Mouse (Mus musculus) lung, postnatal 0 days (tissue): ENCODE results near the gene Zfp330. TPM values are rescaled to one million over a fixed set of nuclear protein-coding genes. Genes with fewer than 3 reads are reported as not detected.

Source experiments
- ATAC-seq: fragments of 200-750 bp; cut with Nextera tagmentation; 2 replicates; pipeline ENCODE4 v1.8.0; 2017; ENCODE audit warnings: moderate library complexity
- DNase-seq: peaks from one replicate; pipeline ENCODE4 v3.0.0-alpha.2; 2016; ENCODE audit warnings: low spot score
- H3K27ac ChIP-seq: fragments of 300-500 bp; sonication (generic); 2 replicates; pipeline ENCODE4 v1.5.1; 2014; ENCODE audit warnings: antibody characterized with exemption, mild to moderate bottlenecking, low read length, mixed read lengths
- H3K27me3 ChIP-seq: fragments of 300-500 bp; sonication (generic); replicated peaks from 2 replicates; pipeline ENCODE4 v1.6.1; 2014; ENCODE audit warnings: low read length, mixed read lengths; ENCODE audit not compliant: insufficient read depth
- H3K36me3 ChIP-seq: fragments of 300-500 bp; sonication (generic); 2 replicates; pipeline ENCODE4 v1.6.1; 2014; ENCODE audit warnings: low read length, mixed read lengths; ENCODE audit not compliant: insufficient read depth
- H3K4me1 ChIP-seq: fragments of 300-500 bp; sonication (generic); 2 replicates; pipeline ENCODE4 v1.6.1; 2014; ENCODE audit warnings: antibody characterized with exemption, low read depth, low read length, mixed read lengths; ENCODE audit not compliant: insufficient read depth
- H3K4me2 ChIP-seq: fragments of 300-500 bp; sonication (generic); replicated peaks from 2 replicates; pipeline ENCODE4 v1.6.1; 2014; ENCODE audit warnings: low read depth, mild to moderate bottlenecking, low read length, moderate library complexity, mixed read lengths
- H3K4me3 ChIP-seq: fragments of 300-500 bp; sonication (generic); 2 replicates; pipeline ENCODE4 v1.5.1; 2014; ENCODE audit warnings: low read depth, low read length
- H3K9ac ChIP-seq: fragments of 300-500 bp; sonication (generic); replicated peaks from 2 replicates; pipeline ENCODE4 v1.6.1; 2014; ENCODE audit warnings: low read depth, mild to moderate bottlenecking
- H3K9me3 ChIP-seq: fragments of 300-500 bp; sonication (generic); 2 replicates; pipeline ENCODE4 v1.6.1; 2016; ENCODE audit warnings: low read length, mixed read lengths
- CTCF ChIP-seq: IDR thresholded peaks from 2 replicates; pipeline ENCODE4 v1.5.1; 2016; ENCODE audit warnings: antibody characterized with exemption, mild to moderate bottlenecking
- EP300 ChIP-seq: IDR thresholded peaks from 2 replicates; pipeline ENCODE4 v1.6.1; 2016; ENCODE audit warnings: antibody characterized with exemption, mild to moderate bottlenecking, control low read depth
- WGBS: fragments of 180-500 bp; shearing (Covaris S2); extraction: QIAGEN DNeasy Blood & Tissue Kit; methylation state at CpG from one replicate; pipeline ENCODE4 v1.1.7; 2014; 5-methylcytosine and 5-hydroxymethylcytosine counted together
- polyA plus RNA-seq: library from polyadenylated mRNA; unstranded; fragments of >200 nt; fragmentation: Nextera tagmentation; extraction: Ambion mirVana; gene quantifications from 2 replicates; pipeline ENCODE4 v1.2.1, GENCODE M21; 2015

Gene Zfp330
- polyA plus RNA-seq, 1 experiment from 2014 or later: 39.4 TPM

GRCm38 (mm10) chr8:82759071-82759470 is 14.9 kb downstream of the Zfp330 start:
- no peak overlapping the region for H3K4me2 ChIP-seq
- WGBS: 28% methylated on average over 2 of the region's 2 CpGs
- peaks cover 5% of the 10 kb centered on the region; the same call in 1 of the 2 replicates for H3K36me3 ChIP-seq
- no peak for ATAC-seq
- no peak overlapping the region for H3K4me3 ChIP-seq
- no peaks in the 10 kb centered on the region for H3K27me3 ChIP-seq
- H3K9me3 ChIP-seq: no peaks in the 10 kb centered on the region
- H3K4me1 ChIP-seq: no peaks in the 10 kb centered on the region
- no peak overlapping the region for H3K27ac ChIP-seq
- H3K9ac ChIP-seq: no peak overlapping the region
- no peak for DNase-seq
- TF ChIP-seq CTCF: no peak
- no peak for TF ChIP-seq EP300

GRCm38 (mm10) chr8:82754946-82755345 is 19.0 kb downstream of the Zfp330 start:
- WGBS: 92% methylated on average over 14 of the region's 14 CpGs
- Histone ChIP-seq H3K4me1 (no peaks in the 10 kb centered on the region), H3K36me3 (no peaks in the 10 kb centered on the region), H3K27me3 (no peaks in the 10 kb centered on the region), H3K9me3 (no peaks in the 10 kb centered on the region), H3K4me3 (no peak overlapping the region), H3K4me2 (no peak overlapping the region), H3K9ac (no peak overlapping the region), H3K27ac (no peak overlapping the region)
- TF ChIP-seq CTCF (no peak), EP300 (no peak)
- ATAC-seq (no peak), DNase-seq (no peak)

GRCm38 (mm10) chr8:82746617-82747016 is 27.3 kb downstream of the Zfp330 start:
- H3K27ac ChIP-seq: no peak overlapping the region
- H3K4me3 ChIP-seq: no peak overlapping the region
- TF ChIP-seq EP300 (no peak), CTCF (no peak)
- no peak overlapping the region for H3K4me2 ChIP-seq
- DNase-seq (no peak), ATAC-seq (no peak)
- no peaks in the 10 kb centered on the region for H3K9me3 ChIP-seq
- no peaks in the 10 kb centered on the region for H3K4me1 ChIP-seq
- H3K27me3 ChIP-seq: no peaks in the 10 kb centered on the region
- no peak overlapping the region for H3K9ac ChIP-seq
- H3K36me3 ChIP-seq: no peaks in the 10 kb centered on the region

GRCm38 (mm10) chr8:82743905-82744904 is 29.8 kb downstream of the Zfp330 start:
- Histone ChIP-seq H3K27ac (no peak overlapping the region), H3K27me3 (no peaks in the 10 kb centered on the region), H3K4me3 (no peak overlapping the region), H3K9ac (no peak overlapping the region), H3K36me3 (no peaks in the 10 kb centered on the region), H3K9me3 (no peaks in the 10 kb centered on the region), H3K4me1 (no peaks in the 10 kb centered on the region), H3K4me2 (no peak overlapping the region)
- TF ChIP-seq CTCF (peak; percentile 93), EP300 (no peak)
- peak; percentile 54 for ATAC-seq
- WGBS: 39% methylated on average over 10 of the region's 10 CpGs
- DNase-seq: peak; percentile 72

Other genes starting within 250 kb of the Zfp330 start
- 1.7 and 2.3 TPM in 2 replicates for gene Rnf150, start 89.2 kb upstream of the Zfp330 start, polyA plus RNA-seq